Mouse (Mus musculus) kidney, embryonic 16.5 days (tissue): ENCODE measurements at regions not wholly inside any gene's neighbourhood (a gene's known extent, or its start where the extent isn't known, plus 50 kb on each side); places are given as distances from the start of the nearest gene placed in this dataset.

Experiments
- ATAC-seq: fragments of 200-750 bp; cut with Nextera tagmentation; 2 replicates; pipeline ENCODE4 v1.8.0; 2017; ENCODE audit warnings: moderate TSS enrichment; ENCODE audit not compliant: low FRiP score, low TSS enrichment
- H3K27ac ChIP-seq: fragments of 300-500 bp; sonication (generic); 2 replicates; pipeline ENCODE4 v1.5.1; 2014; ENCODE audit warnings: low read length
- H3K27me3 ChIP-seq: fragments of 300-500 bp; sonication (generic); 2 replicates; pipeline ENCODE4 v1.6.1; 2014; ENCODE audit warnings: low read length, control low read depth, mixed read lengths; ENCODE audit not compliant: insufficient read depth
- H3K36me3 ChIP-seq: fragments of 300-500 bp; sonication (generic); 2 replicates; pipeline ENCODE4 v1.6.1; 2014; ENCODE audit warnings: low read length, control low read depth, mixed read lengths; ENCODE audit not compliant: insufficient read depth
- H3K4me1 ChIP-seq: fragments of 300-500 bp; sonication (generic); 2 replicates; pipeline ENCODE4 v1.6.1; 2014; ENCODE audit warnings: low read length, control low read depth, mixed read lengths; ENCODE audit not compliant: insufficient read depth
- H3K4me2 ChIP-seq: fragments of 300-500 bp; sonication (generic); replicated peaks from 2 replicates; pipeline ENCODE4 v1.6.1; 2014; ENCODE audit warnings: low read depth, low read length
- H3K4me3 ChIP-seq: fragments of 300-500 bp; sonication (generic); 2 replicates; pipeline ENCODE4 v1.5.1; 2014; ENCODE audit warnings: mild to moderate bottlenecking, low read length
- H3K9ac ChIP-seq: fragments of 300-500 bp; sonication (generic); replicated peaks from 2 replicates; pipeline ENCODE4 v1.6.1; 2014; ENCODE audit warnings: low read length
- H3K9me3 ChIP-seq: fragments of 300-500 bp; sonication (generic); 2 replicates; pipeline ENCODE4 v1.6.1; 2016; ENCODE audit warnings: low read length, control low read depth
- WGBS: fragments of 180-500 bp; shearing (Covaris S2); extraction: QIAGEN DNeasy Blood & Tissue Kit; methylation state at CpG from one replicate; pipeline ENCODE4 v1.1.7; 2014; 5-methylcytosine and 5-hydroxymethylcytosine counted together

DNA sequence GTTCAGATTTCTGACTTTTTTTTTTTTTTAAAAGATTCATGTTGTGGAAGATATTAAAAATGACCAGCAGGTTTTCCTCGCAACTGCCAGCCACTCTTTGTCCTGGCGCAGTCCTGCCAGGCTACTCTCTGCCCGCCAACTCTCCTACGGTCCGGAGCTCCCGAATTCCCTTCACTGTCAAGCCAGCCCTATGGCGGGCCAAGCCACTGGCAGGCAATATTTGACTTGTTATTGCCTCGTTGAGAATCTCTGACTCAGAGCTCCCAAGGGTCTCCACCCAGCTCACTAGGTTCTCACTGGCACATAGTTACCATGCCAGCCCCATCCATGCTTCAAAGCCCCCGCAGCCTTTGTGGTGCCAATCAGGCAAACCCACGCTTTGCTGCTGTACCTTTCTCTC, 165.7 kb upstream of the Mettl25 start:
- Histone ChIP-seq H3K4me2 (no peak overlapping the region), H3K4me3 (no peak overlapping the region), H3K4me1 (no peaks in the 10 kb centered on the region), H3K9me3 (no peaks in the 10 kb centered on the region), H3K27ac (no peak overlapping the region), H3K9ac (no peak overlapping the region), H3K27me3 (no peaks in the 10 kb centered on the region), H3K36me3 (no peaks in the 10 kb centered on the region)
- ATAC-seq, result no peak
- 86% methylated on average over 10 of the region's 10 CpGs for WGBS

DNA sequence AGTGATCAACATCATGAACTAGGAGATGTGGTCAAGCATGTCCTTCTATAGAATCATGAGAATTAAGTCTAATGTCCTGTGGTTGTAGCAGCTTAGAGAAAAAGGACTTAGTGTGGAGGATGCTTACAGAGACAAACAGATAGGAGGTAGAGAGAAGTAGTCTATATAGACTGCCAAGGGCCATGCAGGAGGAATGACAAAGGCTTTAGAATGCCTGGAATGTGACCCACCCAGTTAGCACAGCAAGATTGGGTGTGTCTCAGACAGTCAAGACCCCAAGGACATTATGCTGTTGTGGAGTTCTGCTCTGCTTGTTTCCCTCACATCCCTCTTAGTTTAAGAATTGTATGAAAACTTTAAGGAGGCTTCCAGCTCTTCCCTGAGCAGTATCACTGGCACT, 164.9 kb upstream of the Mettl25 start:
- Histone ChIP-seq H3K27me3 (no peaks in the 10 kb centered on the region), H3K9ac (no peak overlapping the region), H3K36me3 (no peaks in the 10 kb centered on the region), H3K4me1 (no peaks in the 10 kb centered on the region), H3K4me3 (no peak overlapping the region), H3K4me2 (no peak overlapping the region), H3K27ac (no peak overlapping the region), H3K9me3 (no peaks in the 10 kb centered on the region)
- no peak for ATAC-seq

DNA sequence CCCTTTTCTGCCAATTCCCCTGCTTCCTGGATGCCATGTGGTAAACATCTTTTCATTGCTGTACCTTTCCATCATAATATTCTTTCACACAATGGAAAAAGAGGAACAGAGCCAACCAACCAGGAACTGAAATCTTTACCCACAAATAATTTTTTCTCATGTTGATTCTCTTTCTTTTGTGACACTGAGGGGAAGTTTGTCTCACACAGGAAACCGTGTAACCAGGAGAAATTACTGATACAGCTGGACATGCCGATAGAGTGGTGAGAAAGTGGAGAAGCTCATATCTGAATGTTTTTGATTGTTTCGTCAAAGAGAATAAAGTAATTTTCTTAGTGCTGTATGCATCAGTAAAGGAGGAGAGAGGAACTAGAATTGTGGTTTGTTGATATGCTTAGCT, 116.3 kb upstream of the Mettl25 start:
- Histone ChIP-seq H3K27ac (no peak overlapping the region), H3K9ac (no peak overlapping the region), H3K4me2 (no peak overlapping the region), H3K36me3 (no peaks in the 10 kb centered on the region), H3K9me3 (no peaks in the 10 kb centered on the region), H3K4me1 (no peaks in the 10 kb centered on the region), H3K4me3 (no peak overlapping the region), H3K27me3 (no peaks in the 10 kb centered on the region)
- ATAC-seq, result no peak
- 72% methylated on average over 3 of the region's 3 CpGs for WGBS

DNA sequence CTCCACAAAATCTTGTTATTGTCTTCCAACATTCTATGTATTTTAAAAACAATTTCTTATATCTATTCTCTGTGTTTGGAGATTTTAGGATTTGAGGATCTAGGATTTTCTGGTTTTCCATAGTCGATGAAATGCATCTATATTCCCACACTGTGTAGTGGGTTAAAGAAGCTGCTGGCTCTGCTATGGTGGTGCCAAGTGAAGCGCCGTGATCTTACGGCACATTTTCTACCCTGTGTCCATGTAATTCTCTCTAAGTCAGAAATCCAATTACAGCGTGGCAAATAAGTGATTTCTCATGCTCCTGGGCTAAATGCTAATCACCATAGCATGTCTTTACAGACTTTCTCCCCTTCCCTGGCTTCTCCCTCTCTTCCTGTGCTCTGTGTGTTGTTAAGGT, 92.1 kb upstream of the Mettl25 start:
- H3K4me1 ChIP-seq, result no peaks in the 10 kb centered on the region
- no peak overlapping the region for H3K27ac ChIP-seq
- no peaks in the 10 kb centered on the region for H3K36me3 ChIP-seq
- WGBS, result 93% methylated on average over 5 of the region's 5 CpGs
- no peak for ATAC-seq
- no peaks in the 10 kb centered on the region for H3K27me3 ChIP-seq
- no peak overlapping the region for H3K4me2 ChIP-seq
- H3K9ac ChIP-seq, result no peak overlapping the region
- H3K9me3 ChIP-seq, result no peaks in the 10 kb centered on the region
- H3K4me3 ChIP-seq, result no peak overlapping the region

DNA sequence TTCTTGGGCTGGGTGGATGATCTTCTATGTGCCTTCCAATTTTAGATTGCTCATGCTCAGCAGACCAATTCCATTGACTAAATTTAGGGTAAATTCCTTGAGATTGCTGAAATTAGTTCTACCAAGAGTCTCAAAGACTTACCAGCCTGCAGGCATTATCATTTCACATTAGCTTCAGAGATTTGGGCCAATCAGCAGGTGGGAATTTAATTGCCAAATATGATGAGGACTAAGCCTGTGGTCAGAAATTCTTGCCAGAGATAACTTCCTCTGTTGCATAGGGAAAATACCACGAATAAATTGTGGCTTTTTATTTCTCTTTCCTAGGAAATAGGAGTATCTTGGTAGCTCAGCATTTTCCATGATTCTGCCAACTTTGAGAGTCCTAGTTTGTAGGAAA, 91.6 kb upstream of the Mettl25 start:
- H3K4me3 ChIP-seq, result no peak overlapping the region
- H3K9ac ChIP-seq, result no peak overlapping the region
- no peaks in the 10 kb centered on the region for H3K36me3 ChIP-seq
- H3K9me3 ChIP-seq, result no peaks in the 10 kb centered on the region
- WGBS, result 51% methylated on average over 1 of the region's 1 CpGs
- H3K27ac ChIP-seq, result no peak overlapping the region
- ATAC-seq, result no peak
- H3K4me2 ChIP-seq, result no peak overlapping the region
- no peaks in the 10 kb centered on the region for H3K4me1 ChIP-seq
- no peaks in the 10 kb centered on the region for H3K27me3 ChIP-seq

DNA sequence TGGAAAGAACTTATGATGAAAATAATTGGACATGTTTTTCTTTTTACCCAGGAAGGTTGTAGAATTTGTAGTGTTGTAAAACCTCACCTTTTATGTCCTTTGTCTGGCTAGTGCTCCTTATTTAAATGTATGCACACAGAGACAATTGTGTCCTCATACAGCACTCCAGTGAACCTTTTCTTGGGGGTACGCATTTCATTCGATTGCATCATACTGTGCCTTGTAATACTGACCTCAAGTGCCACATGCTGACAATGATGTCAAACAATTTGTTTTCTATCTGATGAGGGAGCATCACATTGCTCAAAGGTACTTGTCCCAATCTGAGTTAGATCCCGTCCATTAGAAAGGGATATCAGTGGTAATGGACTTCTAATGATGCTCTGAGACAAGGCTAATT, 86.4 kb upstream of the Mettl25 start:
- ATAC-seq, result no peak
- 82% methylated on average over 3 of the region's 3 CpGs for WGBS
- Histone ChIP-seq H3K4me3 (no peak overlapping the region), H3K27me3 (no peaks in the 10 kb centered on the region), H3K27ac (no peak overlapping the region), H3K9ac (no peak overlapping the region), H3K4me2 (no peak overlapping the region), H3K36me3 (no peaks in the 10 kb centered on the region), H3K9me3 (no peaks in the 10 kb centered on the region), H3K4me1 (no peaks in the 10 kb centered on the region)

DNA sequence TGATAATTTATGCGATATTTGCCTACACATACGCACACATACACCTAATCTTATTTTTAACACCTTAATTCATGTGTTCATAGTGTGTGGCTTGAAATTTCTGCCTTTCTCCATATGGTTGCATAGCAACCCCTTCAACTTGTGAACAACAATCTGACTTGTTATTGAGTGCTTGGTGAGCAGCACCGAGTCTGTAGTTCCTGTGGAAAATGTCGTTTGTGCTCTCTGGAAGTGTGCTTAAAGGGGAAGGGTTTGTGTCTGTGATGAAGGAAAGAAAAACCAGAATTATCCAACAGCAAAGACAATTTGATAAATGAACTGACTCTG, 85.7 kb upstream of the Mettl25 start:
- H3K4me3 ChIP-seq, result no peak overlapping the region
- ATAC-seq, result no peak
- H3K27me3 ChIP-seq, result no peaks in the 10 kb centered on the region
- H3K9ac ChIP-seq, result no peak overlapping the region
- no peaks in the 10 kb centered on the region for H3K9me3 ChIP-seq
- H3K27ac ChIP-seq, result no peak overlapping the region
- no peak overlapping the region for H3K4me2 ChIP-seq
- no peaks in the 10 kb centered on the region for H3K36me3 ChIP-seq
- 74% methylated on average over 4 of the region's 4 CpGs for WGBS
- H3K4me1 ChIP-seq, result no peaks in the 10 kb centered on the region

DNA sequence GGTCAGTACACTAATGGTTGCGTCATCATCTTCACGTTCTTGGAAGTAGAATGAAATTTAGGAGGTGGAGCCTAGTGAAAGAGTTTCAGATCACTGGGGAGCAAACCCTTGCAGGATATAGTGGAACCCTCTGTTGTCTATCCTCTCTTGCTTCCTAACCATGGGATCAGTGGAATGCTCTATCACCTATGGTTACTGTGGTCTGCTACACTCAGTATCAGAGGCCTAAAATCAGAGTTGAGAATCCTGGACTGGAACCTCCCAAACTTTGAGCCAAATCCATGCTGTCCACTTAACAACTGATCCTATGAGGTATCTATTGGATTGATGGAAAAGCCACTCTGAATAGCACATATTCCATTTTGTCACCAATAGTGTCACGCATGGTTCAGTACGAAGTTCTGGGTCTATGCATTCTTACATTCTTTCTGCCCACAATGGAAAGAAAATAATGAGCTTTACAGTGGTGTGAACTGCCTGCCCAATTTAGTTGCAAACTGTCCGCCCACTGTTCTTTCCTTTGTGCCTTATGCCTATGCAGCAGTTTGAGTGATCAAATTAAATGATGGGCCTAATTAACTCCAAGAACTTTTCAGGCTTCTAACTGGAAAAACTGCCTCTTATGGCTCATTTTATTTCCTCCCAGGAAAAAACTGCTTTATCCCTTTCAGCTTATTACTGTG, 85.2 kb upstream of the Mettl25 start:
- no peaks in the 10 kb centered on the region for H3K9me3 ChIP-seq

DNA sequence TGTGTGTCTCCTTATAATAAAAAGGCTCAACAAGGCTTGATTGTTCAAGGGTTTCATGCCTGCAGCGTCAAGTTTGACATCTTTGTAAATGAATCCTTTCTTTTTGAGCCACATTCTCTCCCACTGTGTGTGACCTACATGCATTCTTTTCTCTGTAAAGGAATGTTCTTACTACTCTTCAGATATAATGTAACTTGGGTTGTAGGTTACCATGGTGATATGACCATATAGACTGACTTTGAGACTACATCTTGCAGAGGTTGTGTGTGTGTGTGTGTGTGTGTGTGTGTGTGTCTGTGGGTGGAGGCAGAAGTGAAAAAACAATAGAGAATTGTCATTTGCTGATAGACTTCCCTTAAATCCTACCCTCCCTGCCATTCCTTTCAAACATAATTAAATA, 58.5 kb upstream of the Mettl25 start:
- 87% methylated on average over 1 of the region's 1 CpGs for WGBS
- H3K9me3 ChIP-seq, result no peaks in the 10 kb centered on the region
- H3K27ac ChIP-seq, result no peak overlapping the region
- H3K9ac ChIP-seq, result no peak overlapping the region
- H3K4me3 ChIP-seq, result no peak overlapping the region
- no peaks in the 10 kb centered on the region for H3K36me3 ChIP-seq
- H3K4me2 ChIP-seq, result no peak overlapping the region
- ATAC-seq, result no peak
- no peaks in the 10 kb centered on the region for H3K27me3 ChIP-seq
- no peaks in the 10 kb centered on the region for H3K4me1 ChIP-seq

More for the DNA sequence above, 85.2 kb upstream of the Mettl25 start:
- no peak overlapping the region for H3K27ac ChIP-seq
- WGBS, result 91% methylated on average over 5 of the region's 5 CpGs
- H3K9ac ChIP-seq, result no peak overlapping the region
- H3K4me3 ChIP-seq, result no peak overlapping the region
- no peaks in the 10 kb centered on the region for H3K4me1 ChIP-seq
- ATAC-seq, result no peak
- no peaks in the 10 kb centered on the region for H3K27me3 ChIP-seq
- no peaks in the 10 kb centered on the region for H3K36me3 ChIP-seq
- H3K4me2 ChIP-seq, result no peak overlapping the region

DNA sequence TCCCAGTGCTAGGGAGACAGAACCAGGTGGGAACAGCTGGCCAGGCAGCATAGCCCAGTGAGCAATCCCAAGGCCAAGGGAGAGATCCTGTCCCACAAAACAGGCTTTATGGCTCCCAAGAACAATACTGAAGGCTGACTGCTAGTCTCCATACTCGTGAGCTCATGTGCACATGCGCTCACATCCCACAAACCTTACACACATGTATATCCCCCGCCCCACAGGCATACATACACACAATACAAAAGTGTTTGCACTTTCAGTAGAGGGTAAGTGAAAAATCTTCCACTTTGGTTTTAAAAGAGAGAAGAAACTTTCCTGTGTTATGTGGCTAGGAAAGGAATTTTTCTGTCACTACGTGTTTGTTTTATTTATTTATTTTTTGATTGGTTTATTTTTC, 58.0 kb upstream of the Mettl25 start:
- Histone ChIP-seq H3K4me1 (no peaks in the 10 kb centered on the region), H3K9ac (no peak overlapping the region), H3K4me2 (no peak overlapping the region), H3K27ac (no peak overlapping the region), H3K4me3 (no peak overlapping the region), H3K9me3 (no peaks in the 10 kb centered on the region), H3K27me3 (no peaks in the 10 kb centered on the region), H3K36me3 (no peaks in the 10 kb centered on the region)
- no peak for ATAC-seq
- 81% methylated on average over 4 of the region's 4 CpGs for WGBS
